Comparison of ENCODE assay signal across 22 mouse cellular contexts in the genomic region with DNA sequence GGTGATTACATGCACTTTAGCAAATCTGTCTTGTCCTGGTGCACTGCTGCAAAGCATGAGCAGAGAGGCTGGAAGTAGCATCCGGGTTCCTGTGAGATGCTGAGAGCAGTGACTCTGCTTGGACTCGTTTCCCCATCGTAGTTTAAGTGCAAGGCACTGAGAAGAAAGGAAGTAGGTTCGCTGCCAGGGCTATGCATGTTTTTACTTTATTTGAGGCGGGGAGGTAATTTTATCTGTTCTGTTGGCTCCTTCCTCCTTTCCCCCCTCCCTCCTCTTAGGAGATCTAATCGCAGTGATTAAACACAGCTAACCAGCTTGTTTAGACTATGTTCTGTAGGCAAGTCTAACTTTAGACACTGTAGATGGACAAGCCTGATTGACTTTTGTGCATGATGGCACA. TPM values are rescaled to one million over a fixed set of nuclear protein-coding genes. Genes with fewer than 3 reads are reported as not detected.
"Had no signal": no experiment of that assay in that cellular context is flagged by ENCODE, and none has a peak within 500 bp of the region (broad histone marks: within the 10 kb centered on the region; RNA-seq: fewer than 3 reads in every experiment).

No protein-coding gene starts in this region.

- H3K4me3 ChIP-seq: kidney, embryonic 15.5 days; left cerebral cortex, adult 2 months; limb, embryonic 15.5 days; liver, embryonic 12.5 days; megakaryocyte, embryonic 14.5 days; midbrain, embryonic 15.5 days; neural tube, embryonic 13.5 days had no signal

- ATAC-seq: liver, embryonic 12.5 days; midbrain, embryonic 15.5 days had no signal

- DNase-seq: kidney, adult 2 months; kidney, postnatal 14 days; lung, embryonic 14.5 days; lung, postnatal 10 days; lung, postnatal 4 days; retina, postnatal 1 day; thymus, adult 18-20 months; thymus, postnatal 25 days had no signal

- H3K9me3 ChIP-seq: kidney, embryonic 15.5 days; limb, embryonic 15.5 days; midbrain, embryonic 15.5 days had no signal

- H3K4me2 ChIP-seq: kidney, embryonic 15.5 days; limb, embryonic 15.5 days; liver, embryonic 12.5 days; lung, embryonic 14.5 days; midbrain, embryonic 11.5 days; midbrain, embryonic 15.5 days; neural tube, embryonic 13.5 days had no signal

- H3K9ac ChIP-seq: kidney, embryonic 15.5 days; limb, embryonic 15.5 days; liver, embryonic 12.5 days; lung, embryonic 14.5 days; midbrain, embryonic 15.5 days; neural tube, embryonic 13.5 days had no signal

- H3K27me3 ChIP-seq: limb, embryonic 15.5 days; midbrain, embryonic 15.5 days had no signal

- H3K27ac ChIP-seq: kidney, embryonic 15.5 days; left cerebral cortex, adult 2 months; limb, embryonic 15.5 days; liver, embryonic 12.5 days; midbrain, embryonic 15.5 days; neural tube, embryonic 13.5 days had no signal

- H3K36me3 ChIP-seq: kidney, embryonic 15.5 days; limb, embryonic 15.5 days; midbrain, embryonic 15.5 days; neural tube, embryonic 13.5 days had no signal

RNA-seq across cellular contexts. Expression of gene Tescl, which starts 14.8 kb away (rescaled TPM):
- total RNA-seq: layer of hippocampus, postnatal 25 days; left cerebral cortex, adult 2 months; left cerebral cortex, postnatal 25 days had no signal
- polyA plus RNA-seq: limb, embryonic 11.5 days; limb, embryonic 15.5 days; liver, embryonic 12.5 days; liver, embryonic 16.5 days; lung, embryonic 14.5 days; midbrain, embryonic 11.5 days had no signal

RNA-seq across cellular contexts. Expression of gene Lypd5, which starts 30.1 kb away (rescaled TPM):
- total RNA-seq: layer of hippocampus, postnatal 25 days; left cerebral cortex, adult 2 months; left cerebral cortex, postnatal 25 days had no signal
- polyA plus RNA-seq: kidney, adult 2 months; kidney, embryonic 15.5 days; limb, embryonic 11.5 days; liver, embryonic 12.5 days; liver, embryonic 16.5 days; lung, embryonic 14.5 days; midbrain, embryonic 11.5 days; midbrain, embryonic 15.5 days; neural tube, embryonic 13.5 days; stomach, embryonic 14.5 days; urinary bladder, adult 2 months had no signal
